Mouse (Mus musculus): ENCODE results near the gene Lysmd2.
"Not testable (repeated sequence)": the region's sequence is repeated elsewhere in the genome, so short reads cannot be mapped to it uniquely, and the experiment has no call there.

Lysmd2 gene

GRCm38 (mm10) chr9:75625556-75626307, at the start of gene Lysmd2:
Lysmd2 (plus strand) TSS chr9:75625741.
- DNase-seq = peak; percentile 78 to 83

- no peak for DNase-seq
Measured at GRCm38 (mm10) chr9:75579321-75579720, 46.2 kb upstream of the Lysmd2 start.

- DNase-seq = no peak
Measured at GRCm38 (mm10) chr9:75581694-75582350, 43.7 kb upstream of the Lysmd2 start.

- no peak for DNase-seq
Measured at GRCm38 (mm10) chr9:75589850-75590790, 35.4 kb upstream of the Lysmd2 start.

GRCm38 (mm10) chr9:75593481-75593880, 32.1 kb upstream of the Lysmd2 start:
- no peak for DNase-seq

GRCm38 (mm10) chr9:75597036-75597435, 28.5 kb upstream of the Lysmd2 start:
- DNase-seq = peak in 1 of 2 experiments; percentile 31

- DNase-seq = no peak
Measured at GRCm38 (mm10) chr9:75597596-75597995, 27.9 kb upstream of the Lysmd2 start.

- DNase-seq = peak; percentile 39 to 41
Measured at GRCm38 (mm10) chr9:75599191-75599841, 26.2 kb upstream of the Lysmd2 start.

GRCm38 (mm10) chr9:75600166-75600934, 25.2 kb upstream of the Lysmd2 start:
- DNase-seq = peak; percentile 44 to 52

GRCm38 (mm10) chr9:75601510-75601909, 24.0 kb upstream of the Lysmd2 start:
- no peak for DNase-seq

- no peak for DNase-seq
Measured at GRCm38 (mm10) chr9:75607496-75607895, 18.0 kb upstream of the Lysmd2 start.

GRCm38 (mm10) chr9:75609505-75609904, 16.0 kb upstream of the Lysmd2 start:
- DNase-seq = peak in 1 of 2 experiments; percentile 16

- DNase-seq = peak in 1 of 2 experiments; percentile 31
Measured at GRCm38 (mm10) chr9:75609965-75610364, 15.6 kb upstream of the Lysmd2 start.

- DNase-seq = peak; percentile 83 to 85
Measured at GRCm38 (mm10) chr9:75610571-75611493, 14.7 kb upstream of the Lysmd2 start, which contains the start of gene Tmod2. Tmod2 (minus strand) TSS chr9:75611325.

GRCm38 (mm10) chr9:75616560-75616959, 9.0 kb upstream of the Lysmd2 start:
- DNase-seq = no peak

- no peak for DNase-seq
Measured at GRCm38 (mm10) chr9:75618836-75619400, 6.6 kb upstream of the Lysmd2 start.

GRCm38 (mm10) chr9:75619761-75620160, 5.8 kb upstream of the Lysmd2 start:
- not testable (repeated sequence) for DNase-seq

- no peak for DNase-seq
Measured at GRCm38 (mm10) chr9:75621428-75621827, 4.1 kb upstream of the Lysmd2 start.

- peak in 1 of 2 experiments; percentile 44 for DNase-seq
Measured at GRCm38 (mm10) chr9:75624983-75625555, 472 bp upstream of the Lysmd2 start.

GRCm38 (mm10) chr9:75626308-75626604, 715 bp downstream of the Lysmd2 start:
- DNase-seq = peak in 1 of 2 experiments; percentile 63

All from cerebellum, postnatal 36 days (tissue).